In the genomic region with DNA sequence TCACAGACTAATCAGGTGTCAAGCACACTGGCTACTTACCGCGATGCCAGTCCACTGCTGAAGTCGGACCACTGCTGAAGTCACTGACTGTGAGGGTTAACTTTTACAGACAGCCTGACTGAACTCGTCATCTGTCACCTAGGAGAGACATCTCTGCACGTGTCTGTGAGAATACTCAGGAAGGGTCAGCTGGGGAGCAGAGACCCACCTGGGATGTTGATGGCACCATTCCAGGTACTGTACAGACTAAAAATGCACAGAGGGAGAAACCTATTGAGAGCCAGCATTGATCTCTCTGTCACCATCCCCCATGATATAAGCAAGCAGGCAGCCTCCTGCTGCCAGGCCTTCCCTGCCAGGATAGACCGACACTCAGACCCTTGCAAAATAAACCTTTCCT, we compare ENCODE assay signal across 19 mouse cellular contexts.
"Had no signal": no experiment of that assay in that cellular context is flagged by ENCODE, and none has a peak within 500 bp of the region (broad histone marks: within the 10 kb centered on the region; RNA-seq: fewer than 3 reads in every experiment).

No protein-coding gene starts in this region.

- H3K4me3 ChIP-seq: liver, embryonic 12.5 days; liver, embryonic 15.5 days; midbrain, embryonic 12.5 days; midbrain, embryonic 15.5 days; neural tube, embryonic 12.5 days; neural tube, embryonic 15.5 days had no signal

- ATAC-seq: liver, embryonic 12.5 days; midbrain, embryonic 15.5 days had no signal

- H3K9ac ChIP-seq: liver, embryonic 12.5 days; liver, embryonic 15.5 days; midbrain, embryonic 12.5 days; midbrain, embryonic 15.5 days; neural tube, embryonic 12.5 days; neural tube, embryonic 15.5 days had no signal

- DNase-seq: kidney, adult 2 months; kidney, postnatal 25 days; lung, adult 18-20 months; lung, postnatal 14 days; right cerebral cortex, adult 18-20 months; right cerebral cortex, postnatal 14 days; right cerebral cortex, postnatal 4 days; thymus, adult 2 months; thymus, postnatal 14 days; thymus, postnatal 4 days had no signal

- H3K27me3 ChIP-seq: liver, embryonic 12.5 days; liver, embryonic 15.5 days; midbrain, embryonic 12.5 days; midbrain, embryonic 15.5 days; neural tube, embryonic 12.5 days; neural tube, embryonic 15.5 days had no signal

- H3K27ac ChIP-seq: kidney, postnatal 0 days; liver, embryonic 12.5 days; liver, embryonic 15.5 days; macrophage; midbrain, embryonic 12.5 days; midbrain, embryonic 15.5 days; neural tube, embryonic 12.5 days; neural tube, embryonic 15.5 days; stomach, postnatal 0 days had no signal

- H3K36me3 ChIP-seq: liver, embryonic 12.5 days; liver, embryonic 15.5 days; midbrain, embryonic 12.5 days; midbrain, embryonic 15.5 days; neural tube, embryonic 12.5 days; neural tube, embryonic 15.5 days had no signal

- H3K9me3 ChIP-seq: liver, embryonic 12.5 days; liver, embryonic 15.5 days; midbrain, embryonic 12.5 days; midbrain, embryonic 15.5 days; neural tube, embryonic 12.5 days; neural tube, embryonic 15.5 days had no signal

- H3K4me1 ChIP-seq: liver, embryonic 12.5 days; liver, embryonic 15.5 days; midbrain, embryonic 12.5 days; midbrain, embryonic 15.5 days had no signal

- H3K4me2 ChIP-seq: liver, embryonic 12.5 days; liver, embryonic 15.5 days; midbrain, embryonic 12.5 days; midbrain, embryonic 15.5 days; neural tube, embryonic 12.5 days; neural tube, embryonic 15.5 days had no signal
